Mouse (Mus musculus): Measurements from ENCODE around the gene Selenov.

DNA sequence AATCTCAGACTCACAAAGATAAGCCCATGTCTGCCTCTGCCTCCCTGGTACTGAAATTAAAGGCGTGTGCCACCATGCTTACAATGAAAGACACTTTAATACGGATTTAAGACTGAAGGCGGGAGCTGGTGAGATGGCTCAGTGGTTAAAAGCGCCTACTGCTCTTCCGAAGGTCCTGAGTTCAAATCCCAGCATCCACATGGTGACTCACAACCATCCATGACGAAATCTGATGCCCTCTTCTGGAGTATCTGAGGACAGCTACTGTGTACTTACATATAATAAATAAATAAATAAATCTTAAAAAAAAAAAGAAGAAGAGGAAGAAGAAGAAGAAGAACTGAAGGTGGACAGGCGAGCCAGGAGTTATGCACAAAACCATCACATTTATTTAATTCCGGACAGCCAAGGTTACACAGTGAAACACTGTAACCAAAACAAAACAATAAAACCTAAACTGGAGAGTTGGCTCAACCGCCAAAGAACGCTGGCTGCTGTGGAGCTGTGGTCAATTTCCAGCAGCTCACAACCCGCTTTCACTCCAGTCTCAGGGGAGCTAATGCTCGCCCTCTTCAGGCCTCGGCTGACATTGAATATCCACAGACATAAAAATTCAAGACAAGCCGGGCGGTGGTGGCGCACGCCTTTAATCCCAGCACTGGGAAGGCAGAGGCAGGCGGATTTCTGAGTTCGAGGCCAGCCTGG lies 48.4 kb upstream of the Selenov start:
- TF ChIP-seq POLR2A (IDR thresholded peaks at IDR 0.05; ENCODE audit: low read depth, low read length): no peak
- peak; percentile 38 for TF ChIP-seq CTCF (conservative IDR thresholded peaks at IDR 0.05; ENCODE audit: insufficient read depth, insufficient read length, low read depth, low read length)
